Mouse (Mus musculus) myocyte (in vitro differentiated cells): ENCODE data around the gene Cnot1.

Source experiments
- CEBPB ChIP-seq: IDR thresholded peaks from 2 replicates; pipeline ENCODE4 v1.6.1; 2011; ENCODE audit warnings: mild to moderate bottlenecking, moderate library complexity; ENCODE audit not compliant: poor library complexity, insufficient read depth, severe bottlenecking
- E2F4 ChIP-seq: IDR thresholded peaks from one replicate; pipeline ENCODE4 v1.6.1; 2011; ENCODE audit warnings: mild to moderate bottlenecking, control low read depth, moderate library complexity; ENCODE audit not compliant: insufficient read depth
- MAX ChIP-seq: IDR thresholded peaks from one replicate; pipeline ENCODE4 v1.6.1; 2011; ENCODE audit warnings: low read depth, mild to moderate bottlenecking, control low read depth
- MYOG ChIP-seq, 3 experiments: IDR thresholded peaks; one replicate each; pipeline ENCODE4 v1.6.1; 2011; ENCODE audit warnings: control low read depth in 2 of 3, low read depth in 2 of 3, mild to moderate bottlenecking in 2 of 3; ENCODE audit not compliant: insufficient read length in 2 of 3, control insufficient read depth in 1 of 3, insufficient read depth in 1 of 3
- POLR2A ChIP-seq: IDR thresholded peaks from one replicate; pipeline ENCODE4 v1.6.1; 2011; ENCODE audit warnings: low read depth, mild to moderate bottlenecking, control low read depth, moderate library complexity; ENCODE audit not compliant: insufficient read length
- POLR2AphosphoS2 ChIP-seq: IDR thresholded peaks from one replicate; pipeline ENCODE4 v1.6.1; 2011; ENCODE audit warnings: low read depth, control low read depth; ENCODE audit not compliant: insufficient read length
- REST ChIP-seq: IDR thresholded peaks from one replicate; pipeline ENCODE4 v1.6.1; 2011; ENCODE audit warnings: mild to moderate bottlenecking, control low read depth, moderate library complexity; ENCODE audit not compliant: insufficient read depth, insufficient read length
- SRF ChIP-seq: IDR thresholded peaks from one replicate; pipeline ENCODE4 v1.6.1; 2011; ENCODE audit warnings: low read depth; ENCODE audit not compliant: control insufficient read depth, insufficient read length
- USF1 ChIP-seq: IDR thresholded peaks from one replicate; pipeline ENCODE4 v1.6.1; 2011; ENCODE audit warnings: low read depth, mild to moderate bottlenecking, control low read depth, moderate library complexity

DNA sequence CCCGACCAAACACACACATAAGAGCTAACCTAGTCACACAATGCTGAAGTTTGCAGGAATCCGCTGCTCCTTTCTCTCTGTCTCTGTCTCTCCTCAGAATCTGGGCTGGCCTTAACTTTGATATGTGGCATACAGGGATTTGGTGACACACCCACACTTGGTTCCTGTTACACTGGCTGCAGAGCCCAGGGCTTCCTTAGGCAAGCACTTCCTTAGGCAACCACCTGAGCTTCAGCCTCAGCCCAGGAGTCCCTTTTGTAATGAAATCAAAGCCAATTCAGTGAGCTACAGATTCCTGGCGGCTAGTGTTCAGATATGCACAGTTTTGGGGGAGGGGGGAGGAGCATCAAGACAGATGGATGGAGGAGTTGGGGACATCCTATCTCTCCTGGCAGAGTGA is 10.3 kb upstream of the Cnot1 start:
- TF ChIP-seq CEBPB (no peak), USF1 (no peak), E2F4 (no peak), POLR2A (no peak), MYOG (IDR thresholded peaks at IDR 0.05; ENCODE audit: control insufficient read depth in 1 of 3, insufficient read depth in 1 of 3, insufficient read length in 2 of 3, low read depth in 2 of 3) (no peak), SRF (no peak), MAX (no peak), POLR2AphosphoS2 (no peak), REST (no peak)
